Mouse (Mus musculus) limb, embryonic 14.5 days (tissue): ENCODE measurements around the gene Kazald1. TPM values are rescaled to one million over a fixed set of nuclear protein-coding genes. Genes with fewer than 3 reads are reported as not detected.
A peak's percentile ranks its signal among the peaks of the same experiment; 100 is the strongest.

Source experiments
- ATAC-seq: fragments of 200-750 bp; cut with Nextera tagmentation; 2 replicates; pipeline ENCODE4 v1.8.0; 2017; ENCODE audit warnings: low read depth, moderate number of reproducible peaks, moderate TSS enrichment; ENCODE audit not compliant: low FRiP score
- DNase-seq: peaks from one replicate; pipeline ENCODE4 v3.0.0-alpha.2; 2015; ENCODE audit warnings: low spot score
- H3K27ac ChIP-seq: fragments of 300-500 bp; sonication (generic); replicated peaks from 2 replicates; pipeline ENCODE4 v1.5.1; 2014; ENCODE audit warnings: low read depth, mild to moderate bottlenecking, low read length, moderate library complexity, mixed read lengths
- H3K27me3 ChIP-seq: fragments of 300-500 bp; sonication (generic); 2 replicates; pipeline ENCODE4 v1.6.1; 2014; ENCODE audit warnings: low read length, mixed read lengths; ENCODE audit not compliant: control insufficient read depth, insufficient read depth
- H3K36me3 ChIP-seq: fragments of 300-500 bp; sonication (generic); 2 replicates; pipeline ENCODE4 v1.6.1; 2014; ENCODE audit warnings: mild to moderate bottlenecking, low read length, moderate library complexity, mixed read lengths; ENCODE audit not compliant: control insufficient read depth, insufficient read depth
- H3K4me1 ChIP-seq: fragments of 300-500 bp; sonication (generic); 2 replicates; pipeline ENCODE4 v1.6.1; 2014; ENCODE audit warnings: antibody characterized with exemption, low read length, mixed read lengths; ENCODE audit not compliant: control insufficient read depth, insufficient read depth
- H3K4me2 ChIP-seq: fragments of 300-500 bp; sonication (generic); replicated peaks from 2 replicates; pipeline ENCODE4 v1.6.1; 2014; ENCODE audit warnings: low read depth, mild to moderate bottlenecking, low read length, moderate library complexity; ENCODE audit not compliant: severe bottlenecking
- H3K4me3 ChIP-seq: fragments of 300-500 bp; sonication (generic); replicated peaks from 2 replicates; pipeline ENCODE4 v1.5.1; 2014; ENCODE audit warnings: low read length
- H3K9ac ChIP-seq: fragments of 300-500 bp; sonication (generic); 2 replicates; pipeline ENCODE4 v1.6.1; 2014; ENCODE audit warnings: mild to moderate bottlenecking, low read depth, low read length, moderate library complexity; ENCODE audit not compliant: severe bottlenecking
- H3K9me3 ChIP-seq: fragments of 300-500 bp; sonication (generic); 2 replicates; pipeline ENCODE4 v1.6.1; 2016; ENCODE audit warnings: low read length; ENCODE audit not compliant: control insufficient read depth
- POLR2A ChIP-seq: fragments of 200-500 bp; IDR thresholded peaks from 2 replicates; pipeline ENCODE4 v1.8.0; 2012; ENCODE audit warnings: inconsistent platforms, mild to moderate bottlenecking, moderate library complexity, borderline replicate concordance; ENCODE audit not compliant: insufficient read depth, insufficient read length; ENCODE audit errors: extremely low read depth
- WGBS: fragments of 180-500 bp; shearing (Covaris S2); extraction: QIAGEN DNeasy Blood & Tissue Kit; methylation state at CpG from one replicate; pipeline ENCODE4 v1.1.7; 2014; 5-methylcytosine and 5-hydroxymethylcytosine counted together
- polyA plus RNA-seq, 2 experiments: library from polyadenylated mRNA; depleted of rRNA in 1 of 2; stranded (reverse) in 1 of 2; unstranded in 1 of 2; fragments of >200 nt; fragmentation: Nextera tagmentation in 1 of 2; extraction: Ambion mirVana in 1 of 2; gene quantifications; 2 replicates each; pipeline versions ENCODE4 v1.2.1 to v1.2.3; 2012 to 2014

Gene Kazald1
- polyA plus RNA-seq, 2 experiments, result 20.5 to 33.1 TPM

GRCm38 (mm10) chr19:45029571-45029970 is 45.5 kb upstream of the Kazald1 start:
- H3K27ac ChIP-seq, result no peak overlapping the region
- H3K4me2 ChIP-seq, result no peak overlapping the region
- no peak overlapping the region for H3K9ac ChIP-seq
- ATAC-seq (no peak), DNase-seq (no peak)
- H3K27me3 ChIP-seq, result no peaks in the 10 kb centered on the region
- no peak overlapping the region for H3K4me3 ChIP-seq
- 0 out of 2 replicates have a peak, but pooled peaks cover 4% of the 10 kb centered on the region for H3K4me1 ChIP-seq
- WGBS, result 61% methylated on average over 9 of the region's 9 CpGs
- no peaks in the 10 kb centered on the region for H3K9me3 ChIP-seq
- peaks cover 46% of the 10 kb centered on the region for H3K36me3 ChIP-seq
- no peak for TF ChIP-seq POLR2A

- Histone ChIP-seq H3K9ac (no peak overlapping the region), H3K36me3 (peaks cover 40% of the 10 kb centered on the region), H3K4me2 (no peak overlapping the region), H3K27ac (no peak overlapping the region), H3K4me1 (0 out of 2 replicates have a peak, but pooled peaks cover 4% of the 10 kb centered on the region), H3K27me3 (no peaks in the 10 kb centered on the region), H3K9me3 (no peaks in the 10 kb centered on the region), H3K4me3 (no peak overlapping the region)
- DNase-seq (no peak), ATAC-seq (0 out of 2 replicates have a peak, but pooled peaks have one; percentile 1)
- 40% methylated on average over 8 of the region's 8 CpGs for WGBS
- TF ChIP-seq POLR2A, result no peak
Observed at GRCm38 (mm10) chr19:45030111-45030510, 44.9 kb upstream of the Kazald1 start.

- 0 out of 2 replicates have a peak overlapping the region, but pooled peaks have one; percentile 6 for H3K4me3 ChIP-seq
- DNase-seq (peak; percentile 85), ATAC-seq (no peak; the same call in 1 of the 2 replicates)
- H3K9me3 ChIP-seq, result no peaks in the 10 kb centered on the region
- H3K27ac ChIP-seq, result no peak overlapping the region
- no peaks in the 10 kb centered on the region for H3K27me3 ChIP-seq
- H3K4me1 ChIP-seq, result 0 out of 2 replicates have a peak, but pooled peaks cover 4% of the 10 kb centered on the region
- peaks cover 31% of the 10 kb centered on the region for H3K36me3 ChIP-seq
- no peak overlapping the region for H3K9ac ChIP-seq
- H3K4me2 ChIP-seq, result peak overlapping the region; percentile 38
- TF ChIP-seq POLR2A, result no peak
- WGBS, result 42% methylated on average over 20 of the region's 20 CpGs
Observed at GRCm38 (mm10) chr19:45030746-45031693, 44.0 kb upstream of the Kazald1 start.

GRCm38 (mm10) chr19:45031780-45032179 is 43.3 kb upstream of the Kazald1 start:
- H3K27me3 ChIP-seq, result no peaks in the 10 kb centered on the region
- no peak overlapping the region for H3K4me3 ChIP-seq
- no peak overlapping the region for H3K9ac ChIP-seq
- 17% methylated on average over 4 of the region's 4 CpGs for WGBS
- H3K27ac ChIP-seq, result no peak overlapping the region
- H3K36me3 ChIP-seq, result peaks cover 24% of the 10 kb centered on the region
- TF ChIP-seq POLR2A, result no peak
- ATAC-seq, result peak; percentile 21; the same call in 1 of the 2 replicates
- DNase-seq, result peak; percentile 91
- 0 out of 2 replicates have a peak, but pooled peaks cover 4% of the 10 kb centered on the region for H3K4me1 ChIP-seq
- H3K4me2 ChIP-seq, result no peak overlapping the region
- no peaks in the 10 kb centered on the region for H3K9me3 ChIP-seq

- Histone ChIP-seq H3K27ac (no peak overlapping the region), H3K4me1 (0 out of 2 replicates have a peak, but pooled peaks cover 4% of the 10 kb centered on the region), H3K4me2 (no peak overlapping the region), H3K27me3 (no peaks in the 10 kb centered on the region), H3K4me3 (no peak overlapping the region), H3K9ac (no peak overlapping the region), H3K9me3 (no peaks in the 10 kb centered on the region), H3K36me3 (peaks cover 14% of the 10 kb centered on the region)
- DNase-seq (no peak), ATAC-seq (no peak)
- 51% methylated on average over 17 of the region's 17 CpGs for WGBS
- TF ChIP-seq POLR2A, result no peak
Observed at GRCm38 (mm10) chr19:45032570-45033332, 42.3 kb upstream of the Kazald1 start.
